Mouse (Mus musculus) layer of hippocampus, adult 18-20 months (tissue): ENCODE data around the gene St6galnac3. TPM values are rescaled to one million over a fixed set of nuclear protein-coding genes. Genes with fewer than 3 reads are reported as not detected.

Experiments used
- DNase-seq, 2 experiments: peaks; one replicate each; pipeline ENCODE4 v3.0.0; 2022; ENCODE audit warnings: low spot score in 2 of 2
- total RNA-seq, 2 experiments: library from RNA; stranded (reverse); gene quantifications; 2 replicates each; pipeline ENCODE4 v1.2.3; 2021

St6galnac3 gene
- total RNA-seq, 2 experiments from 2014 or later, result 24.7 to 27.0 TPM

- no peak for DNase-seq
Observed at GRCm38 (mm10) chr3:153594531-153594930, 130.4 kb downstream of the St6galnac3 start.

- no peak for DNase-seq
Observed at GRCm38 (mm10) chr3:153593978-153594377, 131.0 kb downstream of the St6galnac3 start.

GRCm38 (mm10) chr3:153593103-153593502 lies 131.9 kb downstream of the St6galnac3 start:
- no peak for DNase-seq

DNA sequence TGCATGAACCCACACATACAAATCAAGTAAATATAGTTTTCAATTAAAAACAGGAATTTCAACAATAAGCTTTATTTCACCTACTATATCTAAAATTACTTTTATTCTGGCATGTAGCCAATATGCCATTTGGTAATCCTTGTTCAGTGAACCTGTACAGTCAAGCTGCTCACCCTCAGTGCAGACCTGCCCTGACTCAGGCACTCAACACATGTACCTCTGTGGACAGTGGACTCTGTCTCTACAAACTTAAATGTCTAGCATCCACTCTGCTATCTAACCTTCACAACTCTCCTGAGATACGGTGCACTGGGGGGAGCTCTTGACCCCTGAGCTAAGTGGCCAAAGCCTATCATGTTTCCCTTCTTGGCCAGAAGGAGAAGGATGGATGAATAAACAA lies 137.4 kb downstream of the St6galnac3 start:
- DNase-seq, result no peak

GRCm38 (mm10) chr3:153584836-153585235 lies 140.1 kb downstream of the St6galnac3 start:
- DNase-seq, result no peak

GRCm38 (mm10) chr3:153582065-153582464 lies 142.9 kb downstream of the St6galnac3 start:
- no peak for DNase-seq

DNA sequence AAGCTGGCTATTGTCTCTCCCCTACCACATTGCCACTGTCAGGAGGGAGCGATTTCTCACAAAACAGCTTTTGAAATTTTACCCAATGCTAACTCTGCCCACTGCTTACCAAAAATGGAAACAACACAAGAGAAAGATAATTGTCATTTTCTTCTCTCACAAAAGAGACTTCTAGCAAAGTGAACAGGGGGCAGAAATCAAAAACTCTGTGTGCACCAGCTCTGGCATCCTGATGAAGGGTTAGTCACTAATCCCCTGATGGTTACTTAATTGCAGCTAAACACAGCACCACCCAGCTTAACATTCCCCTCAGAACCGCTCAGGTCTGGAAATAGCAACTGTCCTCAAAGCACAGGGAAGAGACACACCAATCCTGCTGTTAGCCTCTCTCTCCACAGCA lies 144.3 kb downstream of the St6galnac3 start:
- peak; percentile 28 to 69 for DNase-seq

DNA sequence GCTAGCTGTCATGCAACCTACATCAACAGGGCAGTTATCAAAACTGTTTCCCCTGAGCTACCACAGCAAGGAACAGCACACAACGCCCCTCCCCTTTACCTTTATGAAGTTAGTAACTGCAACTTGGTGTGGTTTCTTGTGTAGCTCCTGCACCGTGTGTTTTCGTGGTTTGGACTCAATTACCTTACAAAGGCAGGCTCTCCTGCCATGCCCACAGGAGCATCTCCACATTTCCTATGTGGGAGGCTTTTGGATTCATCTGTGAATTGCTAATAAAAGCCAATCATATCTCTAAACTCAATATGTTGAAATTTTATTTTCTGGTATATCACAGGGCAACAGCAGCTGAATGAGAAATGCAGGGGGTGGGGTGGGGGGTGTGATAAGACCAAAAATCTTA lies 144.8 kb downstream of the St6galnac3 start:
- peak in 1 of 2 experiments; percentile 71 for DNase-seq

GRCm38 (mm10) chr3:153577286-153577685 lies 147.7 kb downstream of the St6galnac3 start:
- no peak for DNase-seq

DNA sequence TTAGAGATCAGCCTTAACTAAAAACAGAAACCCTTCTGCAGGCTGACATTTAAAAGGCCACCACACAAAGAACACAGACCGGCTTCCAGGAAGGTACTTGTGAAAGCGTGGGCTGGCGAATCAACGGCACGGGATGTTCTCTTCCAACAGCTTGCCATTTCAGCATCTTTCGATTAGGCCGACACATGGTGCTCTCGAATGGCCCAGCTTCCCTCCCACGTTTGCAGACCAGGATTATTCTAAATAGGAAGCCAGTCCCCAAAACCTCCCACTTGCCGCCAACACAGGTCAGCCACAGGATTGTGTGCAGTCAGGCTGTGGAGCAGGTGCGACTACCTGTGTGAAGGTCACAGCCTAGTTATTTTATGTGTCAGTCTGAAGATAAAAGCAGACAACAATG lies 153.8 kb downstream of the St6galnac3 start:
- peak; percentile 84 to 95 for DNase-seq

DNA sequence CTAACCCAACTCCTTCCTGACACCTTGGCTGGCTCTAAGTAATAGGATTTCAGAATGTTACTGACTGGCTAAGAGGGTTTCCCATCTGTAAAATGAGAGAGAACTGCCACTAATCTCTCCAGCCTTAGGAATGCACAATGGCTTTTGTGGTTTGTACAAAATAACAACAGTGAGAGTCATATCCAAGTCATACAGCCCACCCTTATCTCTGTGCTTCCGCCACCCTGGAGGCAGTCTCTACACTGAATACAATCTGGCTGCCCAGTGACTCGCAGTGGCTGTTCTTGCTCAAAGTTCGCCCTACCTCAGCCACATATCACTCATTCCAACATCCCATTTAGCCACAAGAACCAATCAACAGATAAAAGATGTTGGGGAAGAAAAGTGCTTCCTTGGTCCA lies 156.2 kb downstream of the St6galnac3 start:
- no peak for DNase-seq

GRCm38 (mm10) chr3:153567913-153568312 lies 157.1 kb downstream of the St6galnac3 start:
- peak in 1 of 2 experiments; percentile 72 for DNase-seq

DNA sequence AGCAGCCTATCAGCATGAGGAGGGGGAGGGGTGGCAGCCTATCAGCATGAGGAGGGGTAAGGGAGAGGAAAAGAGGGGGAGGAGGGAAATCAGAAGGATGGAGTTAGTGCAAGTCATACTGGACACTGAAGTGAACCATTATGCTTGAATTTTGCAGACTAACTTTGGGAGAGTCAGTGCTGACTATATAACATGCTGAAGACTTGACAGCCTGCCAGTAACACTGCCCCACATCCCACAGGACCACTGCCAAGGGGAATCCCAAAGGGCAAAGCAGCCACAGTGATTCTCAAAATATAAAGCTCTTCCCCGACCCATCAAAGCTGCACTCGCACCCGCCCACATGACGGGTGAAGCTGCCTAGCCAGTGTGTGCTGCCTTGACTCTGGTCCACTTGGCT lies 157.5 kb downstream of the St6galnac3 start:
- DNase-seq, result no peak

DNA sequence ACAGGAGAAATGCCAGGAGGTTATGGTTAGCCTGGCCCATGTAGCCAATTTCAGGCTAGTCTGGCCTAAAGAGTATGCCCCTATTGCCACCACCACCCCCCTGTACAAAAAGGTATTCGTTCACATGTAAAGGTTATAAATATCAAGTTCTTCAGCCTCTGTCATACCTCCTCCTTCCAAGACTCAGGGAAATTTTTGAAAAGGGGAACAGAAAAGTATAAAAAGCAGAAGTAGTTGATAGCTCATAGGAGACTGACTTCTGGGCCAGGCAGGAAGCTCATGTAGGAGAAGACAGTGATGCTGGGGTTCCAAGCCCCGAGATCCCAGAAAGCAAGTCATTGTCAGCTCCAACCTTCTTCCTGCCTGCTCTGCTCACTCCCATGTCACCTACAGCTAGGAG lies 158.9 kb downstream of the St6galnac3 start:
- no peak for DNase-seq

- DNase-seq, result no peak
Observed at GRCm38 (mm10) chr3:153560897-153561296, 164.1 kb downstream of the St6galnac3 start.

DNA sequence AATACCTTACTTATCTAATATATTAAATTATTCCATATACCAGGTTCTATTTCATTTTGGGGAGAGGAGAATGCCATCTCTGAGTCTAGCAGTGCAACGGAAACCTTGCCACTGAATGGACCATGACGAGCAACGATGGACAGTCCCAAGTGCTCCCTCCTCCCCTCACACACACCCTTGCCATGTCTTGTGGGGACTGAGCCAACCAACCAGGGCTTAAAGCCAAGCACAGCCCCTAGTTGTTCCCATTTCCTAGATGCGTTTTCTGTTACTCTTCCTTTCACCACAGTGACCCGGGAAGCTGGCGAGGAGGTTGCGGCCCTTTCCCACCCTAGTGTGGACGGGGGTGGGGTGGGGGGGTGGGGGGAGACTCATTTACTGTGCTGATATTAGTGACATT lies 165.4 kb downstream of the St6galnac3 start:
- DNase-seq, result no peak

DNA sequence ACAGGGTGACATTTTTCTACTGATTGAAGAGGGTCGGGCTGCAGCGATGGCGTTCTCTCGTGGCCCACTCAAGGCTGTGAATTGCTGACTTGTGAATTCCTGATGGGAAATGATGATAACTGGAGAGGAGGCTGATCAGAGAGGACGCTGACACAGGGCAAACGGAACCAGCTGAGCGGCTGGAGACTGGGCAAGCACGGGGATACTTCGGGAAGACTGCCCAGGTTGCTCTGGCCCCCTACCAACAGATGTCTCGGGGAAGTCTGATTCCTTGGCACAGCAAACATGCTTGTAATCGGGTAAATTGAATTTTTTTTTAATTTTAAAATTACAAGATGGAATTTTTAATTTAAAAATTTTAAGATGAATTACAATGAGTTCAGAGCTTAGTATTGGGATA lies 168.4 kb downstream of the St6galnac3 start:
- DNase-seq, result no peak

- DNase-seq, result no peak
Observed at GRCm38 (mm10) chr3:153553712-153554111, 171.3 kb downstream of the St6galnac3 start.

GRCm38 (mm10) chr3:153553226-153553625 lies 171.7 kb downstream of the St6galnac3 start:
- no peak for DNase-seq

DNA sequence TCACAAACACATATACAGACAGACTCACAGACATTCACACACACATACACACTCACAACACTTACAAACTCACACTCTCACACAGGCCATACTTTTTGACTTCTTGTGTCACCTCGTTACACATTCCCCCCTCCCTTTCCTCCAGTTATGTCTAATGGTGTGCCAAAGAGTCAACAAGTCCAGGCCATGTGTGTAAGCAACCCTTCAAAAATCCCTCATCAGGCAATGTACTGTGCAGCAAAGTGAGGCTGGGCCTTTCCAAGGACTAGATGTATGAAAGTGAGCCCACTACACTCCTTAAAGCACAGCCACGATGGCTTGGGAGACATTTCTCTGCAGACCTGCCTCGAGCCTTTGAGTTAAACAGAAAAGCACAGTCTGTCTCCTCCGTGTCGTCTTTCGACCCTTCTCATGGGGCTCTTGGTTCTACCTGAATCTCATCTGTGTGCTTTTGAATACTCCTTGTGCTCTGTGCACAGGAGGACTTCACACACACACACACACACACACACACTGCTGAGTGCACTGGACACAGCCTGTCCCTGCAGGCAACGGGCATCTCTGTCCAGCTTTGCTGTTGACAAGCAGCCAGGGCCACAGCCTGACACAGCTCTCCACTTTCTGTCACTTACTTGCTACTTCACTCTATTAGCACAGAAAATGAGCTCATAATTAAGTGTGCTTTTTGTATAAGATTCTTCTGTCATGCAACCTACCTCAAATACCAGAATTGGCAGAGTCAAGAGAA lies 177.9 kb downstream of the St6galnac3 start:
- no peak for DNase-seq

GRCm38 (mm10) chr3:153539851-153540250 lies 185.1 kb downstream of the St6galnac3 start:
- DNase-seq, result no peak

GRCm38 (mm10) chr3:153538396-153538795 lies 186.6 kb downstream of the St6galnac3 start:
- DNase-seq, result no peak

DNA sequence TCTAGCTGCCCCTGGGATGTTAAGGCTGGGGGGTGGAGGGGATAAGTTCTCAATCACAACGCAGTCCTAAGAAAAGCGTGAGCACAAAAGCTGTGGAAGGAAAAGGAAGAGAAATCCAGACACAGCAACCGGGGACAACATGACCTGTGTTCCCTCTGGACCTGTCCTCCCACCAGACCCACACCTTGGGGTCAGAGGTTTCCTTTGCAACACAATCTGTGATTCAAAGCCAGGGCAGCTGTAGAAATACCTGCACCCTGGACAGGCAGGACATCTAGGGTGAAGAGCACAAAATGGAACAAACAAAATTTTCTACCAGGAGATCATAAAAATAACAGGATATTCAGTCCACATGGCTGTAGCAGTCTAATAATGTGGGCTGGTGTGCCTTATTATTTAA lies 187.5 kb downstream of the St6galnac3 start:
- DNase-seq, result no peak
